Mouse (Mus musculus): ENCODE results near the gene Palm.

The Palm gene

GRCm38 (mm10) chr10:79862049-79862788 is 68.8 kb downstream of the Palm start:
- in situ Hi-C loops (cut with MboI; ENCODE audit: unreplicated experiment in 2 of 2), result no loop called here

DNA sequence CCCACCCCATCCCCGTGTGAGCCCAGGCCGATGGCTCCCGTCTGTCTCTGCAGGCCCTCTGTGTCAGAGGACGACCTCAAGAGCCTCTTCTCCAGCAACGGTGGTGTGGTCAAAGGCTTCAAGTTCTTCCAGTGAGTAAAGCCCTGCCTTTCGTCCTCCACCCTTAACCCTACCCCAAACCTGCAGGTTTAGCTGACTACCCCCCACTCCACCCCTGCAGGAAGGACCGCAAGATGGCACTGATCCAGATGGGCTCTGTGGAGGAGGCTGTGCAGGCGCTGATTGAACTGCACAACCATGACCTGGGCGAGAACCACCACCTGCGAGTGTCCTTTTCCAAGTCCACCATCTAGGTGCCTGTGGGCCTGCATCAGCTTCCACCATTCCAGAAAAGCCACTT is 69.6 kb downstream of the Palm start:
- in situ Hi-C loops (cut with MboI; ENCODE audit: unreplicated experiment in 2 of 2), result no loop called here

GRCm38 (mm10) chr10:79864351-79865188 is 71.2 kb downstream of the Palm start:
- in situ Hi-C loops (cut with MboI; ENCODE audit: unreplicated experiment in 2 of 2), result no loop called here

GRCm38 (mm10) chr10:79865189-79865601 is 71.8 kb downstream of the Palm start:
- in situ Hi-C loops (cut with MboI; ENCODE audit: unreplicated experiment in 2 of 2), result no loop called here

- in situ Hi-C loops (cut with MboI; ENCODE audit: unreplicated experiment in 2 of 2), result no loop called here
Observed at GRCm38 (mm10) chr10:79865801-79866295, 72.5 kb downstream of the Palm start.

GRCm38 (mm10) chr10:79866601-79867000 is 73.2 kb downstream of the Palm start:
- in situ Hi-C loops (cut with MboI; ENCODE audit: unreplicated experiment in 2 of 2), result no loop called here
